Comparison of ENCODE assay signal across 9 mouse cellular contexts in the genomic region with DNA sequence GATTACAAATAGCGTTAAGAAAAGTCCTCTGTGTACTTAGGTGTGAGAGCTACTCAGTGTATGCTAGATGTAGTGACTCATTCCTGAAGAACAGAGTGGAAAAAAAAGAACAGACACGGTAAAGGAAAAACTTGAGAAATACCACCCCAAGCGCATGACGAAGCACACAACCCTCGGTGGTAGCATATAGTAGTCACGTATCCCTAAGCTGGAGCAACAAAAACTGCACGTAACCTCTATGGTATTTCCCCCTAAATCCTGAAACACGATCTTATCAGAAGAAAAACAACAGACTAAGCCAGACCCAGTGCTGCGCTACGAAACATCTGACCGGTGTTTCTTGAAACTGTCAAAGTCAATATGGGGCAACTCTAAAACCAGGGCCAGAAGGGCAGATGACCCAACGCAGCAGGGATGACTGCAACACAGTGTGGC.
DNase-seq lines count a peak whose midpoint lies in the region; ATAC-seq lines count a peak whose summit lies in the region.
"Had no signal": no experiment of that assay in that cellular context is flagged by ENCODE, and none has a peak within 500 bp of the region (broad histone marks: within the 10 kb centered on the region; RNA-seq: fewer than 3 reads in every experiment).

No protein-coding gene starts in this region.

- no peak overlapping the region for H3K27ac ChIP-seq in liver, embryonic 11.5 days (ENCODE audit: low read depth, low read length)
- no peak overlapping the region for H3K27ac ChIP-seq in embryonic facial prominence, embryonic 10.5 days (replicated peaks)
- peak overlapping the region; percentile 73 for H3K27ac ChIP-seq in heart, embryonic 16.5 days (ENCODE audit: low read length)
- H3K27ac ChIP-seq in stomach, embryonic 14.5 days (ENCODE audit: low read length): no peak overlapping the region
- H3K27ac ChIP-seq: neural tube, embryonic 13.5 days had no signal

- no peak overlapping the region for H3K4me3 ChIP-seq in liver, embryonic 11.5 days (ENCODE audit: low read depth, low read length)
- no peak overlapping the region for H3K4me3 ChIP-seq in embryonic facial prominence, embryonic 10.5 days
- H3K4me3 ChIP-seq in heart, embryonic 16.5 days (ENCODE audit: low read length): no peak overlapping the region
- no peak overlapping the region for H3K4me3 ChIP-seq in stomach, embryonic 14.5 days (ENCODE audit: low read depth, low read length)
- H3K4me3 ChIP-seq: neural tube, embryonic 13.5 days had no signal

- 35% methylated on average over 12 of the region's 12 CpGs for WGBS in liver, embryonic 11.5 days
- 50% methylated on average over 12 of the region's 12 CpGs for WGBS in embryonic facial prominence, embryonic 10.5 days
- WGBS in heart, embryonic 16.5 days: 11% methylated on average over 12 of the region's 12 CpGs
- 22% methylated on average over 12 of the region's 12 CpGs for WGBS in stomach, embryonic 14.5 days

- H3K36me3 ChIP-seq in liver, embryonic 11.5 days (ENCODE audit: control insufficient read depth, insufficient read depth, low read length): no peaks in the 10 kb centered on the region
- no peaks in the 10 kb centered on the region for H3K36me3 ChIP-seq in embryonic facial prominence, embryonic 10.5 days (replicated peaks)
- H3K36me3 ChIP-seq in heart, embryonic 16.5 days (ENCODE audit: control insufficient read depth, insufficient read depth): no peaks in the 10 kb centered on the region
- H3K36me3 ChIP-seq in stomach, embryonic 14.5 days (ENCODE audit: control insufficient read depth, insufficient read depth, low read length): no peaks in the 10 kb centered on the region
- H3K36me3 ChIP-seq: neural tube, embryonic 13.5 days had no signal

- H3K9ac ChIP-seq in liver, embryonic 11.5 days (ENCODE audit: low read depth, low read length): no peak overlapping the region
- H3K9ac ChIP-seq in heart, embryonic 16.5 days (ENCODE audit: low read length): no peak overlapping the region
- no peak overlapping the region for H3K9ac ChIP-seq in stomach, embryonic 14.5 days (replicated peaks; ENCODE audit: low read depth, low read length)
- H3K9ac ChIP-seq: neural tube, embryonic 13.5 days had no signal

- H3K4me1 ChIP-seq in liver, embryonic 11.5 days (replicated peaks; ENCODE audit: control insufficient read depth, insufficient read depth, low read length): peaks cover 5% of the 10 kb centered on the region; the same call in 1 of the 2 replicates
- H3K4me1 ChIP-seq in embryonic facial prominence, embryonic 10.5 days: peaks cover 8% of the 10 kb centered on the region; the same call in 1 of the 2 replicates
- H3K4me1 ChIP-seq in heart, embryonic 16.5 days (ENCODE audit: control insufficient read depth, insufficient read depth, low read length): peaks cover 10% of the 10 kb centered on the region
- no peaks in the 10 kb centered on the region for H3K4me1 ChIP-seq in stomach, embryonic 14.5 days (ENCODE audit: control insufficient read depth, insufficient read depth, low read length)
- H3K4me1 ChIP-seq: neural tube, embryonic 13.5 days had no signal

- no peaks in the 10 kb centered on the region for H3K27me3 ChIP-seq in liver, embryonic 11.5 days (replicated peaks; ENCODE audit: control insufficient read depth, insufficient read depth, low read length)
- no peaks in the 10 kb centered on the region for H3K27me3 ChIP-seq in embryonic facial prominence, embryonic 10.5 days (replicated peaks; ENCODE audit: low read depth, poor library complexity, severe bottlenecking)
- H3K27me3 ChIP-seq in heart, embryonic 16.5 days (ENCODE audit: control insufficient read depth, insufficient read depth, low read length): no peaks in the 10 kb centered on the region
- H3K27me3 ChIP-seq in stomach, embryonic 14.5 days (ENCODE audit: control insufficient read depth, insufficient read depth, low read length): no peaks in the 10 kb centered on the region
- H3K27me3 ChIP-seq: neural tube, embryonic 13.5 days had no signal

- peak; percentile 47; the same call in 1 of the 2 replicates for ATAC-seq in liver, embryonic 11.5 days (replicated peaks; ENCODE audit: low FRiP score)
- ATAC-seq in heart, embryonic 16.5 days (replicated peaks; ENCODE audit: extremely low read depth, insufficient read depth, low FRiP score): peak; percentile 85
- peak; percentile 14; the same call in 1 of the 2 replicates for ATAC-seq in stomach, embryonic 14.5 days (ENCODE audit: insufficient number of reproducible peaks, insufficient read depth, low FRiP score, low read depth)

- no peak overlapping the region for H3K4me2 ChIP-seq in liver, embryonic 11.5 days
- H3K4me2 ChIP-seq in heart, embryonic 16.5 days (ENCODE audit: low read depth, low read length): peak overlapping the region; percentile 26; the same call in 1 of the 2 replicates
- H3K4me2 ChIP-seq in stomach, embryonic 14.5 days (replicated peaks; ENCODE audit: low read depth, low read length): no peak overlapping the region
- H3K4me2 ChIP-seq: neural tube, embryonic 13.5 days had no signal

- H3K9me3 ChIP-seq in liver, embryonic 11.5 days (ENCODE audit: control insufficient read depth, low read length): no peaks in the 10 kb centered on the region
- H3K9me3 ChIP-seq in embryonic facial prominence, embryonic 10.5 days: no peaks in the 10 kb centered on the region
- no peaks in the 10 kb centered on the region for H3K9me3 ChIP-seq in heart, embryonic 16.5 days (replicated peaks; ENCODE audit: control insufficient read depth, low read length)
- no peaks in the 10 kb centered on the region for H3K9me3 ChIP-seq in stomach, embryonic 14.5 days (ENCODE audit: control insufficient read depth, low read depth, low read length)
- H3K9me3 ChIP-seq: neural tube, embryonic 13.5 days had no signal

- DNase-seq in liver, embryonic 11.5 days (ENCODE audit: low spot score): no peak
- DNase-seq in liver: no peak
- peak; percentile 29 for DNase-seq in embryonic facial prominence, embryonic 10.5 days (ENCODE audit: low spot score)
- no peak for DNase-seq in cerebellum, postnatal 36 days
- no peak for DNase-seq in gastrocnemius, postnatal 4 days (ENCODE audit: low spot score in 2 of 2)
- DNase-seq in layer of hippocampus, postnatal 25 days (ENCODE audit: extremely low spot score in 1 of 2, low spot score in 1 of 2): no peak

Comparison
In these comparisons a context has a peak if more than half of its experiments do, and no peak if none do; other contexts are left out.
1. ATAC-seq: peak in every context shown above with its lines; median percentile 85 in heart, embryonic 16.5 days; 47 in liver, embryonic 11.5 days; 14 in stomach, embryonic 14.5 days.